Mouse (Mus musculus): ENCODE results near the gene Apbb2. TPM values are rescaled to one million over a fixed set of nuclear protein-coding genes. Genes with fewer than 3 reads are reported as not detected.

Apbb2 gene
- polyA plus RNA-seq, 1 experiment, result 19.1 TPM

DNA sequence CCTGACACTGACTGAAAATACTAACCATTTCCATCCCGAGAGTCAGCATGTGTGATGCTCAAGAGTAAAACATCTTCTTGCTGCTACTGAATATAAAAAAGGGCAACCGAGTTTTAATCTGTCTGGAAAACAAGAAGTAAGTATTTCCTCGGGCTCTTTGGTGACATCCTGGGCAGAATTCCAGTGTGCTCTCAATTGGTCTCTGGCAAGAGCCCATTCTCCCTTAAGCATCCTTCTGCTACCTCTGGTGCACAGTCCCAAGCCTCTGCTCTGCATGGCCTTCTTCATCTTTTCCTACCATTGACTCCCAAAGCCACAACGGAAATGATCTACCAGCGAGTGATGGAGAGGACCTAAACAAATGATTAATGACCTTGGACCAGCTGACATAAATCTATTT is 99.1 kb downstream of the Apbb2 start:
- H3ac ChIP-seq (ENCODE audit: control insufficient read depth, insufficient read length), result no peak overlapping the region
- no peak overlapping the region for H3K4me3 ChIP-seq
- TF ChIP-seq REST (IDR thresholded peaks at IDR 0.05; ENCODE audit: insufficient read depth, insufficient read length) (no peak), CEBPB (IDR thresholded peaks at IDR 0.05; ENCODE audit: insufficient read depth, poor library complexity, severe bottlenecking) (no peak), MYOG (IDR thresholded peaks at IDR 0.05; ENCODE audit: control insufficient read depth in 1 of 3, insufficient read depth in 1 of 3, insufficient read length in 2 of 3, low read depth in 2 of 3) (no peak), POLR2AphosphoS2 (IDR thresholded peaks at IDR 0.05; ENCODE audit: insufficient read length, low read depth) (no peak), MAX (IDR thresholded peaks at IDR 0.05; ENCODE audit: low read depth) (no peak), POLR2A (IDR thresholded peaks at IDR 0.05; ENCODE audit: insufficient read length, low read depth) (no peak), TCF12 (IDR thresholded peaks at IDR 0.05; ENCODE audit: insufficient read depth, poor library complexity, severe bottlenecking) (no peak), USF1 (IDR thresholded peaks at IDR 0.05; ENCODE audit: low read depth) (no peak), SRF (IDR thresholded peaks at IDR 0.05; ENCODE audit: control insufficient read depth, insufficient read length, low read depth) (no peak), TCF3 (IDR thresholded peaks at IDR 0.05; ENCODE audit: insufficient read length, low read depth) (no peak), E2F4 (IDR thresholded peaks at IDR 0.05; ENCODE audit: insufficient read depth) (no peak), MYOD1 (IDR thresholded peaks at IDR 0.05; ENCODE audit: control insufficient read depth in 1 of 3, insufficient read length in 2 of 3, low read depth in 2 of 3) (no peak)
- H3K36me3 ChIP-seq (ENCODE audit: control insufficient read depth, insufficient read depth), result peaks cover 8% of the 10 kb centered on the region
- no peak overlapping the region for H3K4me2 ChIP-seq (ENCODE audit: low read depth)
- H3K27me3 ChIP-seq (ENCODE audit: control insufficient read depth, insufficient read depth, insufficient read length), result no peaks in the 10 kb centered on the region
- H3K79me2 ChIP-seq (ENCODE audit: control insufficient read depth, insufficient read depth), result peaks cover 72% of the 10 kb centered on the region

GRCm38 (mm10) chr5:66518411-66519006 is 100.1 kb downstream of the Apbb2 start:
- Histone ChIP-seq H3ac (ENCODE audit: control insufficient read depth, insufficient read length) (no peak overlapping the region), H3K79me2 (ENCODE audit: control insufficient read depth, insufficient read depth) (peaks cover 78% of the 10 kb centered on the region), H3K4me3 (no peak overlapping the region), H3K4me2 (ENCODE audit: low read depth) (no peak overlapping the region), H3K36me3 (ENCODE audit: control insufficient read depth, insufficient read depth) (peaks cover 8% of the 10 kb centered on the region), H3K27me3 (ENCODE audit: control insufficient read depth, insufficient read depth, insufficient read length) (no peaks in the 10 kb centered on the region)
- no peak for TF ChIP-seq E2F4 (IDR thresholded peaks at IDR 0.05; ENCODE audit: insufficient read depth)
- peak in 1 of 3 experiments; percentile 3 for TF ChIP-seq MYOG (IDR thresholded peaks at IDR 0.05; ENCODE audit: control insufficient read depth in 1 of 3, insufficient read depth in 1 of 3, insufficient read length in 2 of 3, low read depth in 2 of 3)

DNA sequence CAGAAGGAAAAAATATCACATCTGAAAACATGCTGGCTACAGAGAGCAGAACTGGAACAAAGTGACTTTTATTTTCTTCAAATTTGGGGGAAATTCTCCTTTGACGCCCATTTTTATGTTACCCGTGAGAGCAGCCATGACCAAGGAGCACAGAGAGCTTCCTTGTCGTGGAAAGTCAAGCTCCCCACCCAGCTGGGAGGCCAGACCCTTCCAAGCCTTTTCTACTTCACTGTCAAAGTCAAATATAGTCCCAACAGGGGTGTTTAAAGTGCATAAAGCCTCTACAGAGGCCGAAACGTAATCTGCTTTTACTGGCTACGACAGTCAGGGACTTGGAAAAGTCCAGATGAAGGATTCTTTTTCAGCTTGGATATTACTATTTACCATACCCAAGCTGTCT is 101.1 kb downstream of the Apbb2 start:
- no peak overlapping the region for H3K4me3 ChIP-seq
- peaks cover 80% of the 10 kb centered on the region for H3K79me2 ChIP-seq (ENCODE audit: control insufficient read depth, insufficient read depth)
- H3K36me3 ChIP-seq (ENCODE audit: control insufficient read depth, insufficient read depth), result peaks cover 11% of the 10 kb centered on the region
- TF ChIP-seq MAX (IDR thresholded peaks at IDR 0.05; ENCODE audit: low read depth), result no peak
- no peak for TF ChIP-seq POLR2AphosphoS2 (IDR thresholded peaks at IDR 0.05; ENCODE audit: insufficient read length, low read depth)
- no peak overlapping the region for H3ac ChIP-seq (ENCODE audit: control insufficient read depth, insufficient read length)
- H3K4me2 ChIP-seq (ENCODE audit: low read depth), result no peak overlapping the region
- H3K27me3 ChIP-seq (ENCODE audit: control insufficient read depth, insufficient read depth, insufficient read length), result no peaks in the 10 kb centered on the region

DNA sequence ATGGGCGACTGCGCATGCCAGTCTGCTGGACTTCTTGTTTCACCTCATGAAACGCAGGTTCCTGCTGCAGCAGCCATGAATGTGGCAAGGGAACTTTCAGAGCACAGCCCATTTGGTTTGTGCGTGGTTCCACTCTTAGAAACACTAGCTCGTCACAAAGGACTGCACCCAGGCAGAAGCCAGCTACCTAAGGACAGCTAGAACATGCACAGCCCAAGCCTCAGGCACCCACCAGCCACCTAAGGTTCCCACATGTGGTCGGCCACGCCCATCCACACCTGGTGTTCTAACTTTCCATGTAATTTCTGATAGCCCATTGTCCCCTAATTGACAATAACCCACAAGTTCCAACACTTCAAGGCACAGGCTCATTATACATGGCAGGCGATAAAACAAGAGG is 102.3 kb downstream of the Apbb2 start:
- Histone ChIP-seq H3K27me3 (ENCODE audit: control insufficient read depth, insufficient read depth, insufficient read length) (no peaks in the 10 kb centered on the region), H3K4me2 (ENCODE audit: low read depth) (no peak overlapping the region), H3ac (ENCODE audit: control insufficient read depth, insufficient read length) (no peak overlapping the region), H3K4me3 (no peak overlapping the region), H3K79me2 (ENCODE audit: control insufficient read depth, insufficient read depth) (peaks cover 76% of the 10 kb centered on the region), H3K36me3 (ENCODE audit: control insufficient read depth, insufficient read depth) (peaks cover 11% of the 10 kb centered on the region)
- TF ChIP-seq CEBPB (IDR thresholded peaks at IDR 0.05; ENCODE audit: insufficient read depth, poor library complexity, severe bottlenecking) (no peak), MYOD1 (IDR thresholded peaks at IDR 0.05; ENCODE audit: control insufficient read depth in 1 of 3, insufficient read length in 2 of 3, low read depth in 2 of 3) (peak in 1 of 3 experiments; percentile 41)

GRCm38 (mm10) chr5:66515271-66515670 is 103.3 kb downstream of the Apbb2 start:
- Histone ChIP-seq H3K4me3 (no peak overlapping the region), H3K79me2 (ENCODE audit: control insufficient read depth, insufficient read depth) (peaks cover 69% of the 10 kb centered on the region), H3K4me2 (ENCODE audit: low read depth) (no peak overlapping the region), H3ac (ENCODE audit: control insufficient read depth, insufficient read length) (no peak overlapping the region), H3K27me3 (ENCODE audit: control insufficient read depth, insufficient read depth, insufficient read length) (no peaks in the 10 kb centered on the region), H3K36me3 (ENCODE audit: control insufficient read depth, insufficient read depth) (peaks cover 11% of the 10 kb centered on the region)
- TF ChIP-seq REST (IDR thresholded peaks at IDR 0.05; ENCODE audit: insufficient read depth, insufficient read length), result no peak
- no peak for TF ChIP-seq POLR2A (IDR thresholded peaks at IDR 0.05; ENCODE audit: insufficient read length, low read depth)
- TF ChIP-seq TCF12 (IDR thresholded peaks at IDR 0.05; ENCODE audit: insufficient read depth, poor library complexity, severe bottlenecking), result no peak
- TF ChIP-seq MYOD1 (IDR thresholded peaks at IDR 0.05; ENCODE audit: control insufficient read depth in 1 of 3, insufficient read length in 2 of 3, low read depth in 2 of 3), result no peak
- TF ChIP-seq USF1 (IDR thresholded peaks at IDR 0.05; ENCODE audit: low read depth), result no peak
- no peak for TF ChIP-seq POLR2AphosphoS2 (IDR thresholded peaks at IDR 0.05; ENCODE audit: insufficient read length, low read depth)
- TF ChIP-seq TCF3 (IDR thresholded peaks at IDR 0.05; ENCODE audit: insufficient read length, low read depth), result no peak
- no peak for TF ChIP-seq SRF (IDR thresholded peaks at IDR 0.05; ENCODE audit: control insufficient read depth, insufficient read length, low read depth)
- TF ChIP-seq CEBPB (IDR thresholded peaks at IDR 0.05; ENCODE audit: insufficient read depth, poor library complexity, severe bottlenecking), result no peak
- TF ChIP-seq E2F4 (IDR thresholded peaks at IDR 0.05; ENCODE audit: insufficient read depth), result no peak
- TF ChIP-seq MAX (IDR thresholded peaks at IDR 0.05; ENCODE audit: low read depth), result no peak
- TF ChIP-seq MYOG (IDR thresholded peaks at IDR 0.05; ENCODE audit: control insufficient read depth in 1 of 3, insufficient read depth in 1 of 3, insufficient read length in 2 of 3, low read depth in 2 of 3), result no peak
